Comparison of ENCODE assay signal across 13 mouse cellular contexts in the genomic region with DNA sequence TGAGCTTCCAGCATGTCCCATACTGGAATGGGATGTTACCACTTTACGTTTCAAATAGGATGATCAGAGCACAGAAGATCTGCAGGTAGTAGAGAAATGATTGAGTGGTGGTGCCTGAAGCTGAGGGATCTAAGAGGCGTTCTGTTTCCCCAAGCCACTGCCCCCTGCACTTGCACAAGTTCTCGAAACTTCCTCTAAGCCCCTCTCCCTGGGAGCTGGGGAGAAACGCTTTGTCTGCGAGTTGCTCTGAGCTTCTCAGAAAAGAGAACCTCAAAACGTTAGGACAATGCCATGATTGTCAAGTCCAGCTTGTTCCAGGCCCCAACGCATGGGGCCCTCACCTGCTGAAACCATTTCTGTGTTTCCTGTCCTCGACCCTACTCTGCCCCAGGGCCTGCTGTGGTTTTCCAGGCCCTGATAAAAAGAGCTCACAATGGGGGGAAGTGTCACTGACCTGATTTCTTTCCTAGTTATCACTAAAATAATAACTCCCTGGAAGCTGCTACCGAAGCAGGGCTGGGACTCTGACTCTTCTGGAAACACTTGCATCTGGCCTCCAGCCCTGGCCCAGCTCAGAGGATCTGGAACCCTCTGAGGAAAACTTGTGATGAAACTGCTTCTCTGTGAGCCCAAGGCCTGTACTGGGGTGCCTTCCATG.
DNase-seq lines count a peak whose midpoint lies in the region.
"Had no signal": no experiment of that assay in that cellular context is flagged by ENCODE, and none has a peak within 500 bp of the region (broad histone marks: within the 10 kb centered on the region; RNA-seq: fewer than 3 reads in every experiment).

No protein-coding gene starts in this region.

- no peak overlapping the region for H3K4me3 ChIP-seq in brown adipose tissue, adult 24 weeks (ENCODE audit: insufficient read depth, low read depth, low read length)
- no peak overlapping the region for H3K4me3 ChIP-seq in heart, embryonic 10.5 days
- H3K4me3 ChIP-seq in limb, embryonic 10.5 days: no peak overlapping the region
- H3K4me3 ChIP-seq: embryonic facial prominence, embryonic 10.5 days; limb, embryonic 15.5 days; lung, embryonic 15.5 days; midbrain, embryonic 10.5 days had no signal

- no peaks in the 10 kb centered on the region for H3K9me3 ChIP-seq in heart, embryonic 10.5 days
- no peaks in the 10 kb centered on the region for H3K9me3 ChIP-seq in limb, embryonic 10.5 days (replicated peaks)
- H3K9me3 ChIP-seq: embryonic facial prominence, embryonic 10.5 days; limb, embryonic 15.5 days; lung, embryonic 15.5 days; midbrain, embryonic 10.5 days had no signal

- WGBS in heart, embryonic 10.5 days: 44% methylated on average over 9 of the region's 9 CpGs
- WGBS in limb, embryonic 10.5 days: 82% methylated on average over 9 of the region's 9 CpGs

- peak overlapping the region; percentile 29 for H3K27ac ChIP-seq in brown adipose tissue, adult 24 weeks (replicated peaks; ENCODE audit: low read depth, low read length)
- H3K27ac ChIP-seq in heart, embryonic 10.5 days: peak overlapping the region; percentile 18; the same call in 1 of the 2 replicates
- H3K27ac ChIP-seq in limb, embryonic 10.5 days: no peak overlapping the region
- H3K27ac ChIP-seq: limb, embryonic 15.5 days; lung, embryonic 15.5 days; midbrain, embryonic 10.5 days had no signal

- H3K27me3 ChIP-seq in heart, embryonic 10.5 days (ENCODE audit: insufficient read depth, poor library complexity, severe bottlenecking): no peaks in the 10 kb centered on the region
- no peaks in the 10 kb centered on the region for H3K27me3 ChIP-seq in limb, embryonic 10.5 days (ENCODE audit: low read depth, poor library complexity, severe bottlenecking)
- H3K27me3 ChIP-seq: limb, embryonic 15.5 days; lung, embryonic 15.5 days had no signal

- H3K4me1 ChIP-seq in brown adipose tissue, adult 24 weeks (ENCODE audit: control insufficient read depth, insufficient read depth, insufficient read length, low read length): peaks cover 12% of the 10 kb centered on the region
- peaks cover 7% of the 10 kb centered on the region; the same call in 1 of the 2 replicates for H3K4me1 ChIP-seq in heart, embryonic 10.5 days
- H3K4me1 ChIP-seq in limb, embryonic 10.5 days: peaks cover 2% of the 10 kb centered on the region; the same call in 1 of the 2 replicates
- H3K4me1 ChIP-seq: limb, embryonic 15.5 days; lung, embryonic 15.5 days; midbrain, embryonic 10.5 days had no signal

- intact Hi-C loops in heart, postnatal 36 days (cut with DNase I): no loop called here

- DNase-seq in gastrocnemius, adult 8-10 months (ENCODE audit: low spot score in 2 of 2): peak; percentile 19 to 21
- no peak for DNase-seq in heart, embryonic 10.5 days (ENCODE audit: low spot score)
- peak; percentile 58 to 62 for DNase-seq in heart, postnatal 36 days
- DNase-seq in limb, embryonic 10.5 days (ENCODE audit: low spot score): no peak
- DNase-seq in frontal cortex, postnatal 25 days (ENCODE audit: low spot score in 2 of 2): no peak
- no peak for DNase-seq in layer of hippocampus, adult 9-10 months (ENCODE audit: low spot score)
- DNase-seq: cerebellum, adult 8-10 months; layer of hippocampus, postnatal 36 days had no signal

- no peaks in the 10 kb centered on the region for H3K36me3 ChIP-seq in heart, embryonic 10.5 days
- no peaks in the 10 kb centered on the region for H3K36me3 ChIP-seq in limb, embryonic 10.5 days
- H3K36me3 ChIP-seq: embryonic facial prominence, embryonic 10.5 days; limb, embryonic 15.5 days; lung, embryonic 15.5 days; midbrain, embryonic 10.5 days had no signal

Comparison
In these comparisons a context has a peak if more than half of its experiments do, and no peak if none do; other contexts are left out.
1. DNase-seq: peak in gastrocnemius, adult 8-10 months (2 of 2) and heart, postnatal 36 days (2 of 2); none in heart, embryonic 10.5 days (single experiment), limb, embryonic 10.5 days (single experiment), frontal cortex, postnatal 25 days (0 of 2) and layer of hippocampus, adult 9-10 months (single experiment).